Mouse (Mus musculus) erythroblast, embryonic 14.5 days (primary cell): ENCODE measurements around the gene Rsrc1.

ENCODE experiments used
- GATA1 ChIP-seq: IDR thresholded peaks from 2 replicates; pipeline ENCODE4 v1.6.1; 2012; ENCODE audit warnings: low read length, inconsistent platforms, mixed read lengths
- TAL1 ChIP-seq: IDR thresholded peaks from 3 replicates; pipeline ENCODE4 v1.6.1; 2012; ENCODE audit warnings: low read length, inconsistent platforms, mixed read lengths

DNA sequence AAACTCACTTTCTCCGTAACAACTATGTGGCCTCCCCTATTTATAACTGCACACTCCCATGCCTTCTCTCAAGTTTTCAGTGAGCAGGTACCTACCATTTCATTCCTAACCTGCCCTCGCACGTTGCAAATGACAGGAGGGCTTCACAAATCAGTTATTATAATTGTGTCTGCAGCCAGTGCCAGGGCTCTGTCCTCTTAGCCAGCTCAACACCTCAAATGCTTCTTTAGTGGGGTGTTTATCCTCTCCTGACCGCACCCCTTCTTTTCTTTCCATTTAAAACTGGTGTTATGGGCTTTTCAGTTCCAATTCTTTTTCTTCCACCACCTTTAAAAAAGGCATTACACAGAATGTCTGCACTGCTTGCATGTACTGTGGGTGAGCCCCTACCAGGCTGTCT, 391.0 kb downstream of the Rsrc1 start:
- TF ChIP-seq GATA1, result no peak
- TF ChIP-seq TAL1, result no peak
